Mouse (Mus musculus) intestine, postnatal 0 days (tissue): ENCODE measurements around the gene Tspan11. TPM values are rescaled to one million over a fixed set of nuclear protein-coding genes. Genes with fewer than 3 reads are reported as not detected.

ENCODE experiments used
- ATAC-seq: fragments of 200-750 bp; cut with Nextera tagmentation; 2 replicates; pipeline ENCODE4 v1.8.0; 2017; ENCODE audit warnings: mild to moderate bottlenecking, moderate TSS enrichment, moderate library complexity
- H3K27ac ChIP-seq: fragments of 300-500 bp; sonication (generic); 2 replicates; pipeline ENCODE4 v1.5.1; 2014; ENCODE audit warnings: mild to moderate bottlenecking, low read depth, low read length, moderate library complexity
- H3K27me3 ChIP-seq: fragments of 300-500 bp; sonication (generic); replicated peaks from 2 replicates; pipeline ENCODE4 v1.6.1; 2014; ENCODE audit warnings: low read length, mixed read lengths; ENCODE audit not compliant: control insufficient read depth, insufficient read depth
- H3K36me3 ChIP-seq: fragments of 300-500 bp; sonication (generic); 2 replicates; pipeline ENCODE4 v1.6.1; 2014; ENCODE audit warnings: mild to moderate bottlenecking, moderate library complexity; ENCODE audit not compliant: control insufficient read depth, insufficient read depth
- H3K4me1 ChIP-seq: fragments of 300-500 bp; sonication (generic); replicated peaks from 2 replicates; pipeline ENCODE4 v1.6.1; 2014; ENCODE audit warnings: antibody characterized with exemption, low read length, mixed read lengths; ENCODE audit not compliant: control insufficient read depth, insufficient read depth
- H3K4me2 ChIP-seq: fragments of 300-500 bp; sonication (generic); replicated peaks from 2 replicates; pipeline ENCODE4 v1.6.1; 2014; ENCODE audit warnings: low read depth, mild to moderate bottlenecking, moderate library complexity
- H3K4me3 ChIP-seq: fragments of 300-500 bp; sonication (generic); 2 replicates; pipeline ENCODE4 v1.5.1; 2014; ENCODE audit warnings: low read depth, low read length
- H3K9ac ChIP-seq: fragments of 300-500 bp; sonication (generic); 2 replicates; pipeline ENCODE4 v1.6.1; 2014; ENCODE audit warnings: mild to moderate bottlenecking, low read depth, low read length
- H3K9me3 ChIP-seq: fragments of 300-500 bp; sonication (generic); 2 replicates; pipeline ENCODE4 v1.6.1; 2016; ENCODE audit warnings: mixed run types; ENCODE audit not compliant: control insufficient read depth
- CTCF ChIP-seq: sonication (generic); IDR thresholded peaks from 2 replicates; pipeline ENCODE4 v1.5.1; 2016; ENCODE audit warnings: low read depth, mild to moderate bottlenecking, control low read depth, antibody characterized with exemption, moderate library complexity
- WGBS: fragments of 180-500 bp; shearing (Covaris S2); extraction: QIAGEN DNeasy Blood & Tissue Kit; methylation state at CpG from one replicate; pipeline ENCODE4 v1.1.7; 2014; 5-methylcytosine and 5-hydroxymethylcytosine counted together
- polyA plus RNA-seq: library from polyadenylated mRNA; unstranded; fragments of >200 nt; fragmentation: Nextera tagmentation; extraction: Ambion mirVana; gene quantifications from 2 replicates; pipeline ENCODE4 v1.2.1, GENCODE M21; 2015

The Tspan11 gene
- polyA plus RNA-seq, 1 experiment from 2014 or later = 2.7 TPM

GRCm38 (mm10) chr6:127973553-127973952 is 86.2 kb downstream of the Tspan11 start:
- no peak overlapping the region for H3K4me3 ChIP-seq
- WGBS = 65% methylated on average over 6 of the region's 6 CpGs
- no peak overlapping the region for H3K4me2 ChIP-seq
- H3K4me1 ChIP-seq = no peaks in the 10 kb centered on the region
- TF ChIP-seq CTCF = no peak
- H3K9ac ChIP-seq = no peak overlapping the region
- H3K27ac ChIP-seq = no peak overlapping the region
- no peaks in the 10 kb centered on the region for H3K9me3 ChIP-seq
- no peaks in the 10 kb centered on the region for H3K36me3 ChIP-seq
- ATAC-seq = no peak
- H3K27me3 ChIP-seq = no peaks in the 10 kb centered on the region

- no peak overlapping the region for H3K9ac ChIP-seq
- no peak overlapping the region for H3K4me2 ChIP-seq
- H3K4me1 ChIP-seq = no peaks in the 10 kb centered on the region
- WGBS = 41% methylated on average over 9 of the region's 9 CpGs
- no peaks in the 10 kb centered on the region for H3K9me3 ChIP-seq
- H3K36me3 ChIP-seq = no peaks in the 10 kb centered on the region
- TF ChIP-seq CTCF = no peak
- no peak overlapping the region for H3K27ac ChIP-seq
- no peak overlapping the region for H3K4me3 ChIP-seq
- no peak for ATAC-seq
- H3K27me3 ChIP-seq = no peaks in the 10 kb centered on the region
Observed at GRCm38 (mm10) chr6:127974000-127974399, 86.6 kb downstream of the Tspan11 start.

- Histone ChIP-seq H3K36me3 (no peaks in the 10 kb centered on the region), H3K4me3 (no peak overlapping the region), H3K4me2 (no peak overlapping the region), H3K4me1 (0 out of 2 replicates have a peak, but pooled peaks cover 3% of the 10 kb centered on the region), H3K27ac (no peak overlapping the region), H3K27me3 (no peaks in the 10 kb centered on the region), H3K9ac (no peak overlapping the region), H3K9me3 (no peaks in the 10 kb centered on the region)
- no peak for ATAC-seq
- 69% methylated on average over 6 of the region's 6 CpGs for WGBS
- no peak for TF ChIP-seq CTCF
Observed at GRCm38 (mm10) chr6:127976695-127977094, 89.3 kb downstream of the Tspan11 start.

- TF ChIP-seq CTCF = no peak
- Histone ChIP-seq H3K27me3 (no peaks in the 10 kb centered on the region), H3K4me2 (no peak overlapping the region), H3K9ac (no peak overlapping the region), H3K4me1 (0 out of 2 replicates have a peak, but pooled peaks cover 3% of the 10 kb centered on the region), H3K4me3 (no peak overlapping the region), H3K9me3 (no peaks in the 10 kb centered on the region), H3K36me3 (no peaks in the 10 kb centered on the region), H3K27ac (no peak overlapping the region)
- ATAC-seq = no peak
- 62% methylated on average over 20 of the region's 20 CpGs for WGBS
Observed at GRCm38 (mm10) chr6:127978941-127979340, 91.6 kb downstream of the Tspan11 start.

- Histone ChIP-seq H3K27ac (no peak overlapping the region), H3K4me2 (no peak overlapping the region), H3K9ac (no peak overlapping the region), H3K27me3 (no peaks in the 10 kb centered on the region), H3K4me3 (no peak overlapping the region), H3K36me3 (no peaks in the 10 kb centered on the region), H3K4me1 (0 out of 2 replicates have a peak, but pooled peaks cover 3% of the 10 kb centered on the region), H3K9me3 (no peaks in the 10 kb centered on the region)
- ATAC-seq = no peak
- TF ChIP-seq CTCF = no peak
- 97% methylated on average over 5 of the region's 5 CpGs for WGBS
Observed at GRCm38 (mm10) chr6:127979831-127980230, 92.4 kb downstream of the Tspan11 start.

GRCm38 (mm10) chr6:127980381-127981045 is 93.1 kb downstream of the Tspan11 start:
- H3K36me3 ChIP-seq = no peaks in the 10 kb centered on the region
- H3K9me3 ChIP-seq = no peaks in the 10 kb centered on the region
- TF ChIP-seq CTCF = no peak
- 0 out of 2 replicates have a peak overlapping the region, but pooled peaks have one; percentile 3 for H3K4me2 ChIP-seq
- H3K9ac ChIP-seq = no peak overlapping the region
- 0 out of 2 replicates have a peak, but pooled peaks cover 3% of the 10 kb centered on the region for H3K4me1 ChIP-seq
- H3K4me3 ChIP-seq = no peak overlapping the region
- no peaks in the 10 kb centered on the region for H3K27me3 ChIP-seq
- ATAC-seq = no peak
- H3K27ac ChIP-seq = no peak overlapping the region
- WGBS = 65% methylated on average over 11 of the region's 11 CpGs
